Mouse (Mus musculus): ENCODE results near the gene Mkrn2. TPM values are rescaled to one million over a fixed set of nuclear protein-coding genes. Genes with fewer than 3 reads are reported as not detected.

Mkrn2 gene
- total and polyA plus RNA-seq, 2 experiments, result 19.9 to 58.1 TPM

- Histone ChIP-seq H3K27ac (replicated peaks; ENCODE audit: insufficient read depth, low read depth, low read length) (peak overlapping the region; percentile 95), H3K36me3 (ENCODE audit: control insufficient read depth, insufficient read depth, low read length) (no peaks in the 10 kb centered on the region), H3K79me2 (ENCODE audit: control insufficient read depth, insufficient read depth, low read length) (peaks cover 39% of the 10 kb centered on the region), H3K4me1 (ENCODE audit: control insufficient read depth, insufficient read depth, low read length) (peaks cover 60% of the 10 kb centered on the region), H3K27me3 (ENCODE audit: control insufficient read depth, insufficient read depth, low read length) (no peaks in the 10 kb centered on the region), H3K9ac (ENCODE audit: low read depth, low read length) (no peak overlapping the region), H3K4me3 (ENCODE audit: insufficient read depth, low read depth, low read length) (no peak overlapping the region)
- TF ChIP-seq POLR2A (IDR thresholded peaks at IDR 0.05; ENCODE audit: extremely low read depth, insufficient read depth, low read length) (no peak), CTCF (IDR thresholded peaks at IDR 0.05; ENCODE audit: low read depth, low read length) (no peak)
- no peak for DNase-seq (ENCODE audit: extremely low read depth, low read depth, low spot score)
- 13% methylated on average over 2 of the region's 2 CpGs for WGBS
Measured at GRCm38 (mm10) chr6:115653939-115654338, 52.2 kb downstream of the Mkrn2 start.

GRCm38 (mm10) chr6:115658802-115659201 lies 57.1 kb downstream of the Mkrn2 start:
- Histone ChIP-seq H3K4me3 (ENCODE audit: insufficient read depth, low read depth, low read length) (no peak overlapping the region), H3K27ac (replicated peaks; ENCODE audit: insufficient read depth, low read depth, low read length) (peak overlapping the region; percentile 58), H3K4me1 (ENCODE audit: control insufficient read depth, insufficient read depth, low read length) (peaks cover 40% of the 10 kb centered on the region), H3K36me3 (ENCODE audit: control insufficient read depth, insufficient read depth, low read length) (no peaks in the 10 kb centered on the region), H3K27me3 (ENCODE audit: control insufficient read depth, insufficient read depth, low read length) (no peaks in the 10 kb centered on the region), H3K9ac (ENCODE audit: low read depth, low read length) (no peak overlapping the region), H3K79me2 (ENCODE audit: control insufficient read depth, insufficient read depth, low read length) (peaks cover 43% of the 10 kb centered on the region)
- TF ChIP-seq CTCF (IDR thresholded peaks at IDR 0.05; ENCODE audit: low read depth, low read length) (no peak), POLR2A (IDR thresholded peaks at IDR 0.05; ENCODE audit: extremely low read depth, insufficient read depth, low read length) (no peak)
- peak; percentile 75 for DNase-seq (ENCODE audit: extremely low read depth, low read depth, low spot score)

GRCm38 (mm10) chr6:115664268-115664667 lies 62.6 kb downstream of the Mkrn2 start:
- H3K27me3 ChIP-seq (ENCODE audit: control insufficient read depth, insufficient read depth, low read length), result no peaks in the 10 kb centered on the region
- H3K27ac ChIP-seq (replicated peaks; ENCODE audit: insufficient read depth, low read depth, low read length), result no peak overlapping the region; the same call in 1 of the 2 replicates
- peaks cover 6% of the 10 kb centered on the region; the same call in 1 of the 2 replicates for H3K36me3 ChIP-seq (ENCODE audit: control insufficient read depth, insufficient read depth, low read length)
- no peak for DNase-seq (ENCODE audit: extremely low read depth, low read depth, low spot score)
- H3K9ac ChIP-seq (ENCODE audit: low read depth, low read length), result no peak overlapping the region
- peaks cover 35% of the 10 kb centered on the region for H3K4me1 ChIP-seq (ENCODE audit: control insufficient read depth, insufficient read depth, low read length)
- H3K4me3 ChIP-seq (ENCODE audit: insufficient read depth, low read depth, low read length), result no peak overlapping the region
- 53% methylated on average over 3 of the region's 3 CpGs for WGBS
- no peak for TF ChIP-seq POLR2A (IDR thresholded peaks at IDR 0.05; ENCODE audit: extremely low read depth, insufficient read depth, low read length)
- TF ChIP-seq CTCF (IDR thresholded peaks at IDR 0.05; ENCODE audit: low read depth, low read length), result no peak
- H3K79me2 ChIP-seq (ENCODE audit: control insufficient read depth, insufficient read depth, low read length), result peaks cover 43% of the 10 kb centered on the region; the same call in 1 of the 2 replicates

GRCm38 (mm10) chr6:115666641-115667040 lies 64.9 kb downstream of the Mkrn2 start:
- Histone ChIP-seq H3K27me3 (ENCODE audit: control insufficient read depth, insufficient read depth, low read length) (no peaks in the 10 kb centered on the region), H3K4me3 (ENCODE audit: insufficient read depth, low read depth, low read length) (no peak overlapping the region), H3K9ac (ENCODE audit: low read depth, low read length) (no peak overlapping the region), H3K27ac (replicated peaks; ENCODE audit: insufficient read depth, low read depth, low read length) (peak overlapping the region; percentile 98), H3K36me3 (ENCODE audit: control insufficient read depth, insufficient read depth, low read length) (peaks cover 6% of the 10 kb centered on the region; the same call in 1 of the 2 replicates), H3K4me1 (ENCODE audit: control insufficient read depth, insufficient read depth, low read length) (peaks cover 35% of the 10 kb centered on the region), H3K79me2 (ENCODE audit: control insufficient read depth, insufficient read depth, low read length) (peaks cover 58% of the 10 kb centered on the region)
- WGBS, result 15% methylated on average over 4 of the region's 4 CpGs
- TF ChIP-seq CTCF (IDR thresholded peaks at IDR 0.05; ENCODE audit: low read depth, low read length) (no peak), POLR2A (IDR thresholded peaks at IDR 0.05; ENCODE audit: extremely low read depth, insufficient read depth, low read length) (no peak)
- peak; percentile 100 for DNase-seq (ENCODE audit: extremely low read depth, low read depth, low spot score)

Other genes with a start within 250 kb of the Mkrn2 start
- 8.5 and 8.9 TPM in 2 replicates for gene Pparg, start 241.0 kb upstream of the Mkrn2 start, total RNA-seq (2014; rRNA removed)
- gene Pparg, start 241.0 kb upstream of the Mkrn2 start, polyA plus RNA-seq (2012; rRNA removed), result 4.5 and 6.2 TPM in 2 replicates
- gene Tsen2, start 57.2 kb upstream of the Mkrn2 start, total RNA-seq (2014; rRNA removed), result 4.1 and 5.6 TPM in 2 replicates
- 2.8 and 3.4 TPM in 2 replicates for gene Tsen2, start 57.2 kb upstream of the Mkrn2 start, polyA plus RNA-seq (2012; rRNA removed)
- 19.2 and 19.5 TPM in 2 replicates for gene Mkrn2os, start 9.3 kb upstream of the Mkrn2 start, total RNA-seq (2014; rRNA removed)
- gene Mkrn2os, start 9.3 kb upstream of the Mkrn2 start, polyA plus RNA-seq (2012; rRNA removed), result 25.4 and 29.3 TPM in 2 replicates
- gene Raf1, start 74.7 kb downstream of the Mkrn2 start, total RNA-seq (2014; rRNA removed), result 71.0 and 92.3 TPM in 2 replicates
- 90.3 and 129 TPM in 2 replicates for gene Raf1, start 74.7 kb downstream of the Mkrn2 start, polyA plus RNA-seq (2012; rRNA removed)
- not detected in 2 replicates for gene Tmem40, start 160.5 kb downstream of the Mkrn2 start, total RNA-seq (2014; rRNA removed)
- gene Tmem40, start 160.5 kb downstream of the Mkrn2 start, polyA plus RNA-seq (2012; rRNA removed), result 0.10 TPM in 1 of 2 replicates, not detected in the other
- gene Cand2, start 172.6 kb downstream of the Mkrn2 start, total RNA-seq (2014; rRNA removed), result 0.18 and 0.40 TPM in 2 replicates
- gene Cand2, start 172.6 kb downstream of the Mkrn2 start, polyA plus RNA-seq (2012; rRNA removed), result 0.25 and 0.57 TPM in 2 replicates
- 1,017 and 1,033 TPM in 2 replicates for gene Rpl32, start 206.8 kb downstream of the Mkrn2 start, total RNA-seq (2014; rRNA removed)
- gene Rpl32, start 206.8 kb downstream of the Mkrn2 start, polyA plus RNA-seq (2012; rRNA removed), result 177 and 193 TPM in 2 replicates
- 0.07 and 0.09 TPM in 2 replicates for gene Efcab12, start 236.5 kb downstream of the Mkrn2 start, total RNA-seq (2014; rRNA removed)
- gene Efcab12, start 236.5 kb downstream of the Mkrn2 start, polyA plus RNA-seq (2012; rRNA removed), result 0.05 and 0.11 TPM in 2 replicates